Mouse (Mus musculus) MEL (cell line): ENCODE data around the gene Tmem45a. TPM values are rescaled to one million over a fixed set of nuclear protein-coding genes. Genes with fewer than 3 reads are reported as not detected.

Experiments used
- DNase-seq: peaks from one replicate; pipeline ENCODE4 v3.0.0; 2011; ENCODE audit warnings: low read depth, low spot score
- H3K27ac ChIP-seq: 2 replicates; pipeline ENCODE4 v1.5.1; 2012; ENCODE audit warnings: low read depth, mild to moderate bottlenecking, control low read depth, low read length, moderate library complexity; ENCODE audit not compliant: control insufficient read depth
- H3K27me3 ChIP-seq, 2 experiments: fragments of 150-350 bp in 1 of 2; sonication (generic) in 1 of 2; 2 replicates each; pipeline ENCODE4 v1.6.1; 2012; ENCODE audit warnings: low read length in 2 of 2, mild to moderate bottlenecking in 2 of 2, improper control_type of control experiment in 1 of 2, moderate library complexity in 1 of 2; ENCODE audit not compliant: insufficient read depth in 2 of 2, control insufficient read depth in 1 of 2
- H3K36me3 ChIP-seq, 2 experiments: 2 replicates each; pipeline ENCODE4 v1.6.1; 2012 to 2014; ENCODE audit warnings: low read length in 2 of 2, improper control_type of control experiment in 1 of 2, inconsistent platforms in 1 of 2, mild to moderate bottlenecking in 1 of 2; ENCODE audit not compliant: insufficient read depth in 2 of 2, control insufficient read depth in 1 of 2
- H3K4me1 ChIP-seq, 2 experiments: fragments of 150-350 bp in 1 of 2; sonication (generic) in 1 of 2; 2 replicates each; pipeline ENCODE4 v1.6.1; 2012; ENCODE audit warnings: low read length in 2 of 2, improper control_type of control experiment in 1 of 2, mild to moderate bottlenecking in 1 of 2; ENCODE audit not compliant: insufficient read depth in 2 of 2, control insufficient read depth in 1 of 2
- H3K4me3 ChIP-seq, 2 experiments: fragments of 150-350 bp in 1 of 2; sonication (generic) in 1 of 2; 2 replicates each; pipeline ENCODE4 v1.5.1; 2012; ENCODE audit warnings: low read depth in 2 of 2, low read length in 2 of 2, mild to moderate bottlenecking in 2 of 2, moderate library complexity in 2 of 2, control low read depth in 1 of 2, improper control_type of control experiment in 1 of 2; ENCODE audit not compliant: control insufficient read depth in 1 of 2, insufficient read depth in 1 of 2
- H3K79me2 ChIP-seq: 2 replicates; pipeline ENCODE4 v1.6.1; 2012; ENCODE audit warnings: mild to moderate bottlenecking, low read length, moderate library complexity; ENCODE audit not compliant: control insufficient read depth, poor library complexity, insufficient read depth
- H3K9ac ChIP-seq: 2 replicates; pipeline ENCODE4 v1.6.1; 2012; ENCODE audit warnings: low read depth, mild to moderate bottlenecking, control low read depth, low read length, moderate library complexity; ENCODE audit not compliant: control insufficient read depth, poor library complexity, severe bottlenecking
- H3K9me3 ChIP-seq: fragments of 150-350 bp; sonication (generic); replicated peaks from 2 replicates; pipeline ENCODE4 v1.6.1; 2012; ENCODE audit warnings: mild to moderate bottlenecking, low read length, improper control_type of control experiment, moderate library complexity; ENCODE audit not compliant: insufficient read depth
- BHLHE40 ChIP-seq: IDR thresholded peaks from 2 replicates; pipeline ENCODE4 v1.6.1; 2012; ENCODE audit warnings: low read depth, mild to moderate bottlenecking, inconsistent platforms, low read length, improper control_type of control experiment, borderline replicate concordance
- CHD1 ChIP-seq: IDR thresholded peaks from 2 replicates; pipeline ENCODE4 v1.6.1; 2012; ENCODE audit warnings: low read depth, mild to moderate bottlenecking, inconsistent platforms, low read length, improper control_type of control experiment
- CHD2 ChIP-seq: IDR thresholded peaks from 2 replicates; pipeline ENCODE4 v1.6.1; 2011; ENCODE audit warnings: low read length, improper control_type of control experiment
- CTCF ChIP-seq, 3 experiments: IDR thresholded peaks in 2 of 3; conservative IDR thresholded peaks in 1 of 3; 2 replicates each; pipeline ENCODE4 v1.5.1; 2011 to 2012; ENCODE audit warnings: low read length in 3 of 3, low read depth in 2 of 3, mild to moderate bottlenecking in 2 of 3, improper control_type of control experiment in 1 of 3, inconsistent platforms in 1 of 3, mixed read lengths in 1 of 3, moderate library complexity in 1 of 3; ENCODE audit not compliant: control insufficient read depth in 1 of 3, insufficient read depth in 1 of 3, poor library complexity in 1 of 3, severe bottlenecking in 1 of 3
- E2F4 ChIP-seq: IDR thresholded peaks from 2 replicates; pipeline ENCODE4 v1.6.1; 2011; ENCODE audit warnings: low read depth, low read length, improper control_type of control experiment, borderline replicate concordance
- ETS1 ChIP-seq: IDR thresholded peaks from 2 replicates; pipeline ENCODE4 v1.6.1; 2012; ENCODE audit warnings: low read depth, mild to moderate bottlenecking, inconsistent platforms, low read length, improper control_type of control experiment, moderate library complexity
- GATA1 ChIP-seq: IDR thresholded peaks from 2 replicates; pipeline ENCODE4 v1.6.1; 2011; ENCODE audit warnings: low read depth, low read length, improper control_type of control experiment
- KAT2A ChIP-seq: conservative IDR thresholded peaks from 2 replicates; pipeline ENCODE4 v1.6.1; 2012; ENCODE audit warnings: low read depth, low read length, improper control_type of control experiment, inconsistent platforms
- MAX ChIP-seq: IDR thresholded peaks from 2 replicates; pipeline ENCODE4 v1.6.1; 2011; ENCODE audit warnings: low read length, improper control_type of control experiment
- MAZ ChIP-seq: IDR thresholded peaks from 2 replicates; pipeline ENCODE4 v1.6.1; 2012; ENCODE audit warnings: low read depth, mild to moderate bottlenecking, inconsistent platforms, low read length, improper control_type of control experiment
- MYB ChIP-seq: IDR thresholded peaks from 2 replicates; pipeline ENCODE4 v1.6.1; 2011; ENCODE audit warnings: mild to moderate bottlenecking, low read depth, low read length, improper control_type of control experiment
- MYC ChIP-seq: IDR thresholded peaks from 2 replicates; pipeline ENCODE4 v1.6.1; 2011; ENCODE audit warnings: low read depth, mild to moderate bottlenecking, low read length, improper control_type of control experiment, moderate library complexity
- POLR2A ChIP-seq, 2 experiments: IDR thresholded peaks; 2 replicates each; pipeline ENCODE4 v1.6.1; 2011 to 2012; ENCODE audit warnings: low read length in 2 of 2, mild to moderate bottlenecking in 2 of 2, control low read depth in 1 of 2, improper control_type of control experiment in 1 of 2, low read depth in 1 of 2, moderate library complexity in 1 of 2; ENCODE audit not compliant: control insufficient read depth in 1 of 2, insufficient read depth in 1 of 2, poor library complexity in 1 of 2
- POLR2AphosphoS2 ChIP-seq: IDR thresholded peaks from 2 replicates; pipeline ENCODE4 v1.6.1; 2011; ENCODE audit warnings: low read length, improper control_type of control experiment
- RCOR1 ChIP-seq: IDR thresholded peaks from 2 replicates; pipeline ENCODE4 v1.6.1; 2012; ENCODE audit warnings: low read depth, mild to moderate bottlenecking, inconsistent platforms, low read length, improper control_type of control experiment
- SIN3A ChIP-seq: IDR thresholded peaks from 2 replicates; pipeline ENCODE4 v1.6.1; 2012; ENCODE audit warnings: low read length, improper control_type of control experiment, inconsistent platforms
- TBP ChIP-seq: IDR thresholded peaks from 2 replicates; pipeline ENCODE4 v1.8.0; 2011; ENCODE audit warnings: low read depth, low read length, improper control_type of control experiment
- TCF12 ChIP-seq: IDR thresholded peaks from 2 replicates; pipeline ENCODE4 v1.6.1; 2014; ENCODE audit warnings: low read depth, mild to moderate bottlenecking, inconsistent platforms, low read length, improper control_type of control experiment, moderate library complexity
- UBTF ChIP-seq: IDR thresholded peaks from 2 replicates; pipeline ENCODE4 v1.6.1; 2012; ENCODE audit warnings: low read depth, mild to moderate bottlenecking, inconsistent platforms, low read length, improper control_type of control experiment, moderate library complexity, borderline replicate concordance; ENCODE audit not compliant: insufficient read depth
- USF1 ChIP-seq: IDR thresholded peaks from 2 replicates; pipeline ENCODE4 v1.6.1; 2014; ENCODE audit warnings: low read depth, mild to moderate bottlenecking, inconsistent platforms, low read length, improper control_type of control experiment, moderate library complexity
- ZC3H11A ChIP-seq: IDR thresholded peaks from 2 replicates; pipeline ENCODE4 v1.6.1; 2012; ENCODE audit warnings: low read depth, mild to moderate bottlenecking, inconsistent platforms, low read length, improper control_type of control experiment
- ZKSCAN1 ChIP-seq: IDR thresholded peaks from 2 replicates; pipeline ENCODE4 v1.6.1; 2012; ENCODE audit warnings: low read depth, mild to moderate bottlenecking, inconsistent platforms, low read length, improper control_type of control experiment, moderate library complexity
- ZNF384 ChIP-seq: IDR thresholded peaks from 2 replicates; pipeline ENCODE4 v1.6.1; 2012; ENCODE audit warnings: low read depth, mild to moderate bottlenecking, inconsistent platforms, low read length, improper control_type of control experiment
- polyA plus RNA-seq, 2 experiments: library from polyadenylated mRNA; stranded (reverse) in 1 of 2; unstranded in 1 of 2; fragments of >175 nt in 1 of 2; fragments of >200 nt in 1 of 2; gene quantifications; 2 replicates each; pipeline versions ENCODE4 v1.2.1 to v1.2.4; 2012; ENCODE audit warnings: low replicate concordance in 2 of 2, low read depth in 1 of 2; ENCODE audit not compliant: insufficient read length in 2 of 2, insufficient read depth in 1 of 2, missing spikeins in 1 of 2
- total RNA-seq: library from RNA; depleted of rRNA; stranded (reverse); fragments of 300-350 nt; gene quantifications from 2 replicates; pipeline ENCODE4 v1.2.3, GENCODE M21; 2012

The Tmem45a gene
- total and polyA plus RNA-seq, 3 experiments = not detected

DNA sequence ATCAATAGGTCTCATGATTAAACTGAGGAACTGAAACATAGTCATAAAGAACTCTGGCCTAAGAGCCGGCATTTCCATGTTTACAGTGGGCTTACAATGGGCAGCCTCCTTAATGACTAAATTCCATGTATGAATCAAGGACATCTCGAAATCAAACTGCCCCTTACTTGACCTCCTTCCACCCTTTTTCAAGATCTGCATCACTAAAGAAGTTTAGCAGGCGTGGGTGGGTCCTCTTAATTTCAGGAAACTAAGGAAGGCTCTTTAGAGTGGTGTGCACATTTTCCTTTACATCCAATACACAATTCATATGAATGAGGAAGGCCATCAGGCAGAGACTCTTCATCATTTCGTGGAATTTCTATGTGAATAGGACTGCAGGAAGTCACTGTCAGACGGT, 17.6 kb downstream of the Tmem45a start:
- TF ChIP-seq TCF12 = no peak
- TF ChIP-seq ZNF384 = no peak
- TF ChIP-seq RCOR1 = no peak
- TF ChIP-seq POLR2A (IDR thresholded peaks at IDR 0.05; ENCODE audit: control insufficient read depth in 1 of 2, insufficient read depth in 1 of 2, low read depth in 1 of 2, low read length in 2 of 2, poor library complexity in 1 of 2) = no peak
- no peak for TF ChIP-seq E2F4
- no peak for TF ChIP-seq ZC3H11A
- no peak for TF ChIP-seq MYB
- TF ChIP-seq ZKSCAN1 = no peak
- no peak for TF ChIP-seq POLR2AphosphoS2
- TF ChIP-seq UBTF = no peak
- no peak for TF ChIP-seq CHD2
- no peak for TF ChIP-seq CHD1
- no peak for TF ChIP-seq BHLHE40
- TF ChIP-seq MYC = no peak
- no peak for TF ChIP-seq MAZ
- TF ChIP-seq SIN3A = no peak
- no peak for TF ChIP-seq CTCF (IDR thresholded peaks at IDR 0.05 in 2 of 3, conservative IDR thresholded peaks at IDR 0.05 in 1 of 3; ENCODE audit: control insufficient read depth in 1 of 3, insufficient read depth in 1 of 3, low read depth in 2 of 3, low read length in 3 of 3, poor library complexity in 1 of 3, severe bottlenecking in 1 of 3)
- TF ChIP-seq USF1 = no peak
- TF ChIP-seq ETS1 = no peak
- Histone ChIP-seq H3K79me2 (no peaks in the 10 kb centered on the region), H3K4me1 (no peaks in the 10 kb centered on the region), H3K27me3 (peaks cover 0 to 4% of the 10 kb centered on the region in 2 experiments), H3K36me3 (no peaks in the 10 kb centered on the region), H3K27ac (no peak overlapping the region), H3K9ac (no peak overlapping the region), H3K4me3 (no peak overlapping the region), H3K9me3 (no peaks in the 10 kb centered on the region)
- DNase-seq = no peak

DNA sequence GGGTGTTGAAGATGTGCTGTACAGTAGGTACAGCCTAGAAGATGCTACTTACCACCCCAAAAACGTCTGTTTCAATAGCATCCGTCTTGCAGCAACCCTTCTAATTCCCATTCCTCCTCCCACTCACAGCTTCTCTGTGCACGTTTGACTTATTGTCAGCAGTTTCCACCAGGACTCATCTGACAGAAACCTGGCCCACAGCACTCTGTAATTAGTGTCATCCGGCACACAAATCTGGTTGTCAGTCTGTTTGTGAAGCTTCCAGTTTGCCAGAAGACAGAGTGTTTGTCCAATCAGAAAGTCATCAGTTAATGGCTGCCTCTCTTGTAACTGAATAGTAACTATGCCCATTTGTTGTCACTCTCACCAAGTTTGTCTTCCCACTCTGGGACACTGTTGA, 18.4 kb downstream of the Tmem45a start:
- TF ChIP-seq GATA1 (no peak), MAX (no peak), KAT2A (no peak), TBP (no peak)
- Histone ChIP-seq H3K4me1 (no peaks in the 10 kb centered on the region), H3K9ac (no peak overlapping the region), H3K79me2 (no peaks in the 10 kb centered on the region), H3K27ac (no peak overlapping the region), H3K4me3 (no peak overlapping the region), H3K9me3 (no peaks in the 10 kb centered on the region), H3K36me3 (no peaks in the 10 kb centered on the region), H3K27me3 (peaks cover 0 to 5% of the 10 kb centered on the region in 2 experiments)
- no peak for DNase-seq
